Mouse (Mus musculus) liver, adult 2 months (tissue): ENCODE data around the gene Tbp. TPM values are rescaled to one million over a fixed set of nuclear protein-coding genes. Genes with fewer than 3 reads are reported as not detected.

Source experiments
- DNase-seq: peaks from one replicate; pipeline ENCODE4 v3.0.0-alpha.2; 2011; ENCODE audit warnings: low read depth, low spot score; ENCODE audit errors: extremely low read depth
- H3K27ac ChIP-seq: fragments of 200-500 bp; replicated peaks from 2 replicates; pipeline ENCODE4 v1.5.1; 2012; ENCODE audit warnings: low read depth, mild to moderate bottlenecking, control low read depth, inconsistent platforms, low read length; ENCODE audit not compliant: insufficient read depth
- H3K27me3 ChIP-seq: fragments of 200-500 bp; 2 replicates; pipeline ENCODE4 v1.6.1; 2012; ENCODE audit warnings: mild to moderate bottlenecking, moderate library complexity, low read length, inconsistent platforms; ENCODE audit not compliant: control insufficient read depth, insufficient read depth
- H3K36me3 ChIP-seq: fragments of 200-500 bp; 2 replicates; pipeline ENCODE4 v1.6.1; 2012; ENCODE audit warnings: low read length, inconsistent platforms; ENCODE audit not compliant: control insufficient read depth, insufficient read depth
- H3K4me1 ChIP-seq: fragments of 200-500 bp; 2 replicates; pipeline ENCODE4 v1.6.1; 2011; ENCODE audit warnings: low read length; ENCODE audit not compliant: control insufficient read depth, insufficient read depth
- H3K4me3 ChIP-seq: fragments of 200-500 bp; 2 replicates; pipeline ENCODE4 v1.5.1; 2011; ENCODE audit warnings: low read depth, mild to moderate bottlenecking, control low read depth, low read length, moderate library complexity; ENCODE audit not compliant: insufficient read depth
- H3K79me2 ChIP-seq: fragments of 200-500 bp; 2 replicates; pipeline ENCODE4 v1.6.1; 2012; ENCODE audit warnings: inconsistent platforms, mild to moderate bottlenecking, low read length, moderate library complexity; ENCODE audit not compliant: control insufficient read depth, insufficient read depth
- H3K9ac ChIP-seq: fragments of 200-500 bp; 2 replicates; pipeline ENCODE4 v1.6.1; 2012; ENCODE audit warnings: low read depth, mild to moderate bottlenecking, control low read depth, inconsistent platforms, low read length
- CTCF ChIP-seq: fragments of 200-500 bp; IDR thresholded peaks from 2 replicates; pipeline ENCODE4 v1.5.1; 2011; ENCODE audit warnings: low read depth, low read length, control low read depth
- POLR2A ChIP-seq: fragments of 200-500 bp; IDR thresholded peaks from 2 replicates; pipeline ENCODE4 v1.6.1; 2011; ENCODE audit warnings: low read length, control low read depth; ENCODE audit not compliant: insufficient read depth; ENCODE audit errors: extremely low read depth
- WGBS: fragments of 180-500 bp; shearing (Covaris S2); methylation state at CpG from one replicate; pipeline ENCODE4 v1.1.7; 2018; 5-methylcytosine and 5-hydroxymethylcytosine counted together
- polyA plus RNA-seq: library from polyadenylated mRNA; depleted of rRNA; stranded (reverse); fragments of >200 nt; gene quantifications from 2 replicates; pipeline ENCODE4 v1.2.3, GENCODE M21; 2012
- total RNA-seq: library from RNA; depleted of rRNA; stranded (reverse); fragments of >200 nt; gene quantifications from 2 replicates; pipeline ENCODE4 v1.2.3, GENCODE M21; 2014

Gene Tbp
- total and polyA plus RNA-seq, 2 experiments, result 5.5 to 25.5 TPM

GRCm38 (mm10) chr17:15518186-15518585 is 18.5 kb downstream of the Tbp start:
- no peaks in the 10 kb centered on the region for H3K27me3 ChIP-seq
- H3K27ac ChIP-seq, result no peak overlapping the region
- H3K9ac ChIP-seq, result no peak overlapping the region
- H3K4me3 ChIP-seq, result no peak overlapping the region
- no peaks in the 10 kb centered on the region for H3K4me1 ChIP-seq
- WGBS, result 94% methylated on average over 5 of the region's 5 CpGs
- DNase-seq, result no peak
- H3K79me2 ChIP-seq, result no peaks in the 10 kb centered on the region
- H3K36me3 ChIP-seq, result peaks cover 76% of the 10 kb centered on the region
- TF ChIP-seq POLR2A (no peak), CTCF (no peak)

DNA sequence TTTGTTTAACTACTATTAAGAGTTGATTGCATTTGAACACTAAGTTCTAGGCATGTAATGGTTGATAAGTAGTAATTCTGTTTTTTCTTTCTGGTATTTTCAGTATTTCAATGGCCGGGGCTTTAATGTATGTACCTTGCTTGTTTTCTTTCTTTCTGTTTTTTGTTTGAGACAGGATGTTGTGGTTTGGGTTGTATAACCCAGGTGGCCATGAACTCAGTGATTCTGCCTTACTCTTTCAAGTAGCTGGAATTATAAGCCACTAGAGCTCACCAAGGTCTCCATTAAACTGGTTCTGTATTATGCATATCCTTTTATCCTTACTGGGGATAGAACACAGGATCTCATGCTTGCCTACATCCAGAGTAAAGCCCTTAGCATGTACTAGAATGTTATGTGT is 19.1 kb downstream of the Tbp start:
- Histone ChIP-seq H3K9ac (no peak overlapping the region), H3K4me1 (no peaks in the 10 kb centered on the region)
- 97% methylated on average over 1 of the region's 1 CpGs for WGBS

GRCm38 (mm10) chr17:15526304-15526703 is 26.6 kb downstream of the Tbp start:
- WGBS, result 23% methylated on average over 10 of the region's 10 CpGs
- Histone ChIP-seq H3K9ac (peak overlapping the region; percentile 18), H3K4me1 (peaks cover 10% of the 10 kb centered on the region), H3K36me3 (peaks cover 30% of the 10 kb centered on the region), H3K79me2 (no peaks in the 10 kb centered on the region), H3K27ac (no peak overlapping the region), H3K4me3 (peak overlapping the region; percentile 4; the same call in 1 of the 2 replicates), H3K27me3 (no peaks in the 10 kb centered on the region)
- TF ChIP-seq CTCF (no peak), POLR2A (no peak)
- DNase-seq, result no peak

More for the DNA sequence above, 19.1 kb downstream of the Tbp start:
- no peak overlapping the region for H3K4me3 ChIP-seq
- peaks cover 75% of the 10 kb centered on the region for H3K36me3 ChIP-seq
- no peaks in the 10 kb centered on the region for H3K27me3 ChIP-seq
- H3K79me2 ChIP-seq, result no peaks in the 10 kb centered on the region
- DNase-seq, result no peak
- no peak for TF ChIP-seq CTCF
- no peak overlapping the region for H3K27ac ChIP-seq

DNA sequence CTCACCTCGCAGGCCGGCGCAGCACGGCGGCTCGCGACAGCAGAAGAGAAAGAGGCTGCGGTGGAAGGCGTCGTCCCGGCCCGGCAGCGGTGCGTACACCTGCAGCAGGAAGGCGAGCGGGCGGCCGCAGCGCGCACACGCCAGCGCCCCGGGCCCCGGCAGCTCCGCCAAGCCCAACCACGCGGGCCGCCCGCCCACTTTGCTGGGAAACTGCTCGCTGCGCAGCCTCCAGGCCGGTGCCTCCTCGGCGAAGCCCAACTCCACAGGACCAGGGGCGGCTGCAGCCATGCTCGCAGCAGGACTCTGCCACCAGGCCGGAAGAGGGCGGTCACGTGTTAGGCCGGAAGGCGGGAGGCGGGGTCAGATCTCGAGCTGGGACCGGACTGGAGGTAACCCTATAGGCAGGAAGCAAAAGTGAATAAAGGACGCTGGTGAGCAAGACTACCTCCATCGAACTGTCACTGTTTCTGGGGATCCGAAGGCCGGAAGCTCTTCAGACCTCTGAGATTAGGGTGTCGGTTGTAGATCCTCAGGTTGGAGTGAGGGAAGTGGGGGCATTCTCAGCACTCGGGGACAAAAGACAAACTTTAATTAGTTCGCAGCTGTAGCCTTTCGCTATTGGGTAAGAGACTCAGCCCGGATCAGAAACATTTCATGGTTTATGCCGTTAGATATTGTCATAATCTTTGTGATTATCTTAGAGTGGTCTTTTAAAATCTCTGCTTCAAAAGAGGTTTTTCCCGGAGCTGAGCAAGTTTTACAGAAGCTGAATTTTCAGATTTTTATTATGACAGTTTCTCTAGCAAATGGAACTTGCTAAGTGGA is 27.5 kb downstream of the Tbp start, which contains the start of gene Pdcd2:
Pdcd2 (minus strand) TSS at position 316 of the 825 bp plus-strand sequence.
- H3K4me1 ChIP-seq, result peaks cover 10% of the 10 kb centered on the region
- no peaks in the 10 kb centered on the region for H3K79me2 ChIP-seq
- H3K9ac ChIP-seq, result peak within 1 kb of the TSS; percentile 90
- WGBS, result 1% methylated on average over 45 of the region's 55 CpGs
- H3K27ac ChIP-seq, result peak within 1 kb of the TSS; percentile 77
- TF ChIP-seq CTCF, result no peak
- peak; percentile 81 for TF ChIP-seq POLR2A
- H3K4me3 ChIP-seq, result peak within 1 kb of the TSS; percentile 83
- peak; percentile 90 for DNase-seq
- peaks cover 22% of the 10 kb centered on the region for H3K36me3 ChIP-seq
- H3K27me3 ChIP-seq, result no peaks in the 10 kb centered on the region

- Histone ChIP-seq H3K27me3 (no peaks in the 10 kb centered on the region), H3K4me1 (peaks cover 10% of the 10 kb centered on the region), H3K36me3 (peaks cover 18% of the 10 kb centered on the region), H3K9ac (no peak overlapping the region), H3K4me3 (peak overlapping the region; percentile 29; the same call in 1 of the 2 replicates), H3K27ac (no peak overlapping the region), H3K79me2 (no peaks in the 10 kb centered on the region)
- no peak for DNase-seq
- WGBS, result 51% methylated on average over 3 of the region's 3 CpGs
- no peak for TF ChIP-seq CTCF
- no peak for TF ChIP-seq POLR2A
Measured at GRCm38 (mm10) chr17:15527811-15528136, 28.1 kb downstream of the Tbp start.

DNA sequence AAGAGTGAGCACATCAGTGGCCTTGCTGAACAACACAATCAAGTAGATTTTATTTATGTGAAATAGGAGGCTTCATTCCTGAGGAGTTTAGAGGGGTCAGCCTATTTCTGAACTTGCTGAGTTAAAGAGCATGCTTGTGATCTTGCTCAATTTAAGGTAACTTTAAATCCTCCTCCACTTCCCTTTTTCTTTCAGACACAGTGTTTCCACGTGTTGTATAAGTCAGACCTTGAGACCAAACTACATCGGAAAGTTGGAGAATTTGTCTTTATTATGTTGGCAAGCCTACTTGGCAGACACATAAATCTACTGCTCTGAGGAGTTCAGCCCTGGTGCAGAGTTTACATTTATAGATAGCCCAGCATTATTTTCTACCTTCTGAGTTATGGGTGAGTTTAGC is 29.2 kb downstream of the Tbp start:
- WGBS, result 76% methylated on average over 2 of the region's 2 CpGs
- peaks cover 10% of the 10 kb centered on the region for H3K4me1 ChIP-seq
- H3K9ac ChIP-seq, result no peak overlapping the region
- no peak for DNase-seq
- H3K27me3 ChIP-seq, result no peaks in the 10 kb centered on the region
- H3K79me2 ChIP-seq, result no peaks in the 10 kb centered on the region
- TF ChIP-seq POLR2A (no peak), CTCF (no peak)
- no peak overlapping the region for H3K27ac ChIP-seq
- H3K36me3 ChIP-seq, result peaks cover 11% of the 10 kb centered on the region
- no peak overlapping the region for H3K4me3 ChIP-seq
